Mouse (Mus musculus): ENCODE data around the gene Daam1.

Gene Daam1

DNA sequence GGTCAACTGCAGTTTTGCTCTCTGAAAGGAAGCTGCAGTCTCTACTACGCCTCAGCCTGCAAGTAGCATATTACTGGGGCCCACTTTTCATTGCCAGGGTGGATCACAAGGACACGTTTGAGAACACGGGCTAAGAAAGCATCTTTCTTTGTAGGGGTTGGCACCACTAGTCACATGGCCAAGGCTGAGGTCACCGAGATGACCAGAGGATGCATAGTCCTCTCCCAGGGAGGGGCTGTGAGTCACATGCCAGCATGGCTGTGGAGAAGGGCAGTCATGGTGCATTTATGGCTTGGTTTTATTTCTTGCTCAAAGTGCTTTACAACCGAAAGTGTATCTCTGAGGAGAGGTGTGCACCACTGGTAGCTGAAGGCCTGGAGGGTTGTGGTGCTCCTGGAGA is 67.4 kb downstream of the Daam1 start:
- DNase-seq (ENCODE audit: low read depth, low spot score), result no peak

DNA sequence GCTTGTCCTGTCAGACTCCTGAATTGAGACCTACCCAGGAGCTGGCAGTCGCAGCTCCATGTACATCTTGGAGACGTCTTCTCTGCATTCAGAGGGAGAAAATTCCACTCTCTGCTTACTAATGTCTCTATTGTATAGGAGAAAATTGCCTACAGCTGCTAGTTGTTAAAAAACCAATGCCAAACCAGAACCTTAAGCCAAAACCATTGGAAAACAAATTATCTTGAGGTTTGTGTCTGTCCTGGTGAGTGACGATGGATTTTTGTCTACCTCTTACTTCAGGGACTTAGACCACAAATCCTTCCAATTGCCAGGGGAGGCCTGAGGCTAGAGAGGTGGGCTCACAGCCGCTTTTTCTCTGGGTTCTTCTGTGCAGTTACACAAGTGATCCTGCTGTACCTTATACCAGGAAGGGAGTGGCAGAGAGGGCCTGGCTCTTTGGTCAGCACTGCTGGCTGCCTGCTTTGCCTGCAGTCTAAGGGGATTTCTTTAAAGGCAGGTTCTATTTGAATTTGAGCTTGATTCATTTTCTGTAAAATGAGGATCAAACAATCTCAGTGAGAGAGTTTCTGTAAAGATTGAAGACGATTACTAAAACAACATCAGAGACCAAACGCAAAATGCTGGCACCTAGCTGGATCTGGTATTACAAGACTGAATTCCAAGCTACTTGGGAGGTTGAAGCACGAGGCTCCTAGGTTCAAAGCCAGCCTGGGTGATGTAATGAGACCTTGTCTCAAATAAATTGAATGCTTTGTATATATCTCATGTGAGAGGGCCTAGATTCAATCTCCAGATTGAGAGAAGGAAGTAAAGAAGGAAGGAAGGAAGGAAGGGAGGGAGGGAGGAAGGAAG is 68.0 kb downstream of the Daam1 start:
- DNase-seq (ENCODE audit: low read depth, low spot score), result no peak

- DNase-seq (ENCODE audit: low read depth, low spot score), result no peak
Measured at GRCm38 (mm10) chr12:71899566-71899965, 68.7 kb downstream of the Daam1 start.

GRCm38 (mm10) chr12:71901211-71901610 is 70.3 kb downstream of the Daam1 start:
- no peak for DNase-seq (ENCODE audit: low read depth, low spot score)

DNA sequence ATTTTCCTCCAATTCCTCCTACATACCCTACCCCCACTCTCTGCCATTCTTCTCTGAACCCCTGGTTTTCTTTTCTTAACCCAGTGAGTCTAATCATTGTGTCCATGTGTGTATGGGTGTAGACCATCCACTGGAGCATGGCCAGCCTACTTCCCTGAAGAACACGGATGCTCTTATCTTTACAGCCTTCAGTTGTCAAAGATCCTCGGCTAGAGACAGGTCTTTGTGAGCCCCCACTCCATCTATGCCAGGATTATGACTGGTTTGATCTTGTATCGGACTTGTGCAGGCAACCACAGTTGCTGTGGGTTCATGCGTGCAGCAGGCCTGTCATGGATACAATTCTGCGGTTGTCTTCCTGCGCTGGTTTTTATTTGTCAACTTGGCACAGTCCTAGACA is 71.0 kb downstream of the Daam1 start:
- no peak for DNase-seq (ENCODE audit: low read depth, low spot score)

DNA sequence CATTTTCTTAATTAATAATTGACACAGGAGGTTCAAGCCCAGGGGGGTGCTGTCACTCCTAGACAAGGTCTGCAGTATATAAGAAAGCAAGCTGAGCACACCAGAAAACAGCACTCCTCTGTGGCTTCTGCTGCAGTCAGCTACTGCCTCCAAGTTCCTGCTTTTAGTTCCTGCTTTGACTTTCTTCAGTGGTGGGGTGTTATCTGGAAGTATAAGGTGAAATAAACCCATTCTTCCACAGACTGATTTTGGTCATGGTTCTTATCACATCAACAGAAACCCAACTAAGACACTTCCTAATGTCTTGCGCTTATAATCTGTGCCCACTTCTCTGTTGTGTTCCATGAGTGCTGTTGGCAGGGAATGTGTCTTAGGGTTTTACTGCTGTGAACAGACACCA is 71.4 kb downstream of the Daam1 start:
- no peak for DNase-seq (ENCODE audit: low read depth, low spot score)

DNA sequence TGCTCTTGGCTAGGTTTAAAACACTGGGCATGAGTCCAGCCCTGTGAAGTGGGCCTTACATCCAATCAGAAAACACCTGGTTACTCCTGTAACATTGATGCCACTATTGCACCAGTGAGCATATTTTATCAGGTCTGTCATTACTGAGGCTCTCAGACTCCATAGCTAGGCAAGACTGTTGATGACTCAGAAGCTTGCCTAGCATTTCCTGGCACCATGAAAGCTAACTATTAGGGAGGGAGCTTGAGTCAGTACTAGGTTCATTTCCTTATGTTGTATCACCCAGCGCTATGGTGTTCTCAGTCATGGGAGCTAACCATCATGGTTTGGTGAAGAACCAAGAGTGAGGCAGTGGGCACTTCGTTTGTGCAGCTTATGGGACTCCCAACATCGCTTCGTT is 72.3 kb downstream of the Daam1 start:
- no peak for DNase-seq (ENCODE audit: low read depth, low spot score)

DNA sequence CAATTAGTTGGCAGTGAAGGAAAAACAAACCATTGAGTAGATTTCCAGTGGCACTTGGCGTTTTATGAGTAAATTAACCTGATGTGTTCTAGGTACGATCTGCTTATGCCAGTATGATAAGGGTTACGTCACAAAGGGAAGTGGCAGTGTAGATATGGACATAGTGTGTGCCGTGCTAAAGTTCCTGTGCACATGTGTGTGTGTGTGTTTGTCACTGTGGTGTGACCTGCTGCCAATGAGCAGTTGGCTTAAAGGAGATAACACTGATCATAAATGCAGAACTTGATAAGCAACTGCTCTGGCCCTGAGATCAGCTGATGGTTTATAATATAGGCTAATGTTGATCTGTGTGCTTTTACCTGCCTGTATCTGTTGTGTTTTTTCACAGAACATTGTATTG is 73.4 kb downstream of the Daam1 start:
- DNase-seq (ENCODE audit: low read depth, low spot score), result no peak

GRCm38 (mm10) chr12:71904926-71905325 is 74.0 kb downstream of the Daam1 start:
- no peak for DNase-seq (ENCODE audit: low read depth, low spot score)

GRCm38 (mm10) chr12:71905640-71906320 is 74.9 kb downstream of the Daam1 start:
- no peak for DNase-seq (ENCODE audit: low read depth, low spot score)

DNA sequence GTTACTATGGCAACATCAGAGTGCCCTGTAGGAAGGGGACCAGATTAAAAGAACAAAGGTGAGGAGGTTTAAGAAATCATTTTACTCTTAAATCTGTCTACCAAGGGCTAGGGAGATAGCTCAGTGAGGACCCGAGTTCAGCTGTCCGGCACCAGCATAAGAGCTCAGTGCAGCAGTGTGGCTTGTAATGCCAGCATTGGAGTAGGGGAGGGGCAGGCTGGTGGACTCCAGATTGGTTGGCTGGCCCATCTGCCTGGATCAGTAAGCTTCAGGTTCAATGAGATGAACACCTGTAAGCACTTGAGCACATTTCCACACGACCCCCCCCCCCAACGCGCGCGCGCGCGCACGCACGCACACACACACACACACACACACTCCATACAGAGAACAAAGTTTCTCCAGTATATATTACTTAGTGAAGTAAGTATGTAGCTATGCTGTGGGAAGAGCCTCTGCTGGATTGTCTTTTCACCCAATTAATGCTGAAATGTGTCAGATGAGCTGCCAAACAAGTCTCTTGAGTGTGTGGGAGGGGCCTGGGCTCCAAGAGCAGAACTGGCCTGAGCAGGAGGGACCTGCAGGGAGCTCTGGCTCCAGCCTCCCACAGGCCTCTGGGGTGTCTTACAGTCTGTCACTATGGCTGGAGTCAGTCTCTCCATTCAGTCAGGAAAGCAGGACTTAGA is 75.8 kb downstream of the Daam1 start:
- peak; percentile 46 for DNase-seq (ENCODE audit: low read depth, low spot score)

GRCm38 (mm10) chr12:71908984-71909383 is 78.1 kb downstream of the Daam1 start:
- no peak for DNase-seq (ENCODE audit: low read depth, low spot score)

DNA sequence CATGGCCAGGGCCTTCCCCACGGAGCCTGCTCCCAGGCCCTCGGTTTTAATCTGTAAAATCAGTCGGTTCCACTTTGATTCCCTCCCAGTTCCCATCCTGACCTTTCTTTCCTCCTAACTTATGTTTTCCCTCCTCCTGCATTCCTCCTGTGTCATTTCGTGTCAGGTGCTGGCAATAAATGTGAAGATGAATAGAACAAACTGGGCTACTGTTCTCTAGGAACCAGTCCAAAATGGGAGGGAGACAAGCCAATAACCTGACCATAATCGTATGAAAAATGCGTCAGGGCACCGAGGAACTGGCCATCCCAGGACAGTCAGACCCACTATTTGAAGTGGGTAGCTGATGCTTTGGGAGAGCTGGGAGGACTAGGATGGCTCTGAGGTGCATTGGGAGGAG is 79.4 kb downstream of the Daam1 start:
- DNase-seq (ENCODE audit: low read depth, low spot score), result no peak

- DNase-seq (ENCODE audit: low read depth, low spot score), result no peak
Measured at GRCm38 (mm10) chr12:71912262-71912661, 81.4 kb downstream of the Daam1 start.

- DNase-seq (ENCODE audit: low read depth, low spot score), result no peak
Measured at GRCm38 (mm10) chr12:71919156-71919555, 88.3 kb downstream of the Daam1 start.

GRCm38 (mm10) chr12:71919962-71920361 is 89.1 kb downstream of the Daam1 start:
- no peak for DNase-seq (ENCODE audit: low read depth, low spot score)

DNA sequence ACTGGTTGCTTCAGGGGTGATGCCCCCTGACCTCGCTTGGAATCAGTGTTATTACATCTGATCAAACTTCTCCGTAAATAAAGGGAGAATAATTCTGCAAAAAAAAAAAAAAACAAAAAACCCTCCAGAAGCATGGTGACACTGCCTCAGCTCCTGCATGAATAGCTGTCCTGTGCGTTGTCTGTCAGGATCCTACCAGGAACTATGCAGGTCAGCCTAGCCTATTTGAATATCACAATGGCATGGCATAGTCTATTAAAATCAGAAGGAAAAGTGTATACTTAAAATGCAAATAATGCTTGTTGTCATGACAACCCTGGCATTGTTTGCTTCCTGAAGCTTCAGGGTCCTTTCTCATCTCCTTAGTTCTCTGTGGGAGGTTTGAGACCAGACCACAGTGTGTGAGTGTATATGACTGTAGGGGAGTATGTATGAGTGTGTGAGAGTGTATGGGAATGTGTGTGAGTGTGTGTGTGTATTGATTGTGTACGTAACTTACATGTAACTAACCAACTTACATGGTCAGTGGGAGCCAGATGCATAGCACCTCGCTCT is 92.0 kb downstream of the Daam1 start:
- DNase-seq (ENCODE audit: low read depth, low spot score), result no peak

- no peak for DNase-seq (ENCODE audit: low read depth, low spot score)
Measured at GRCm38 (mm10) chr12:71924978-71925529, 94.2 kb downstream of the Daam1 start.

- DNase-seq (ENCODE audit: low read depth, low spot score), result peak; percentile 15
Measured at GRCm38 (mm10) chr12:71925990-71926700, 95.3 kb downstream of the Daam1 start.

DNA sequence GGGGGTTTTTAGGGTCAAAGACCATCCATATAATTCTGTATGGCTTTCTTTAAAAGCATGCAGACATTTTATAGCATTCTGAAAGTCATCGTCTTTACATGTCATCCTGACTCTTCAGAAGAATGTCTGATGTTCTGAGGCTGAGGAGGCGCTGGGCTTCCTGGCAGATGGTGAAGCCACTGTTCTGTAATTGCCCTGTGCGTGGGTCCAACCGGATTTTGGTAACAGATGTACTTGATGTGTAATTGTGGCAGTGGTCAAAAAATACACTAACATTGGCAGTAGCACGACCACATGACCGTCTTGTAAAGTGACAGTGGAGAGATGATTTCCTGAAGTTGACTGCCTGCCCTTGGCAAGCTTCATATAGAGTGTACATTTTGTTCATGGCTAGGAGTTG is 97.2 kb downstream of the Daam1 start:
- DNase-seq (ENCODE audit: low read depth, low spot score), result no peak

GRCm38 (mm10) chr12:71929876-71930275 is 99.0 kb downstream of the Daam1 start:
- DNase-seq (ENCODE audit: low read depth, low spot score), result no peak
